Mouse (Mus musculus): ENCODE measurements around the gene Arhgap28. TPM values are rescaled to one million over a fixed set of nuclear protein-coding genes. Genes with fewer than 3 reads are reported as not detected.
"Not testable (repeated sequence)": the region's sequence is repeated elsewhere in the genome, so short reads cannot be mapped to it uniquely, and the experiment has no call there.

Arhgap28 gene
- polyA plus RNA-seq, 1 experiment from 2014 or later: 81.3 TPM

DNA sequence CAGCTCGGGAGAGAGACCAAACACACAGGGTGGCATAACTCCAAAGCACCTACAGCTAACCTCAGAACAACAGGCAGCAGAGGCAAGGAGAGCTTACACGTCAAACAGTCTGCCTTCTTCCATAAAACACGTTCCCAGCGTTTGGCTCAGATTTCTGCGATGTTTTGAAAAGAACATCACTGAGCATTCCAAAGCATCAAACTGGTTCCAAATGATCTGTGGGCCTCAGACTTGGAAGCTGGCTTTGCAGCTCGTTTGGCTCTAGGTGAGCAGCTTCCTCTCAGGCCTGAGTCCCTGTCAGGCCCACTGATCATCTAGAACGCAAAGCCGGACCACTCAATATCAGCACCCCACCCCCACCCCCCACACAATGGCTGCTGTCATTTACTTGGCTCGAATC is 137.9 kb downstream of the Arhgap28 start:
- H3K36me3 ChIP-seq: peaks cover 63% of the 10 kb centered on the region
- no peak for ATAC-seq (ENCODE audit: insufficient number of reproducible peaks, insufficient read depth, low FRiP score, low TSS enrichment)
- H3K9ac ChIP-seq: no peak overlapping the region
- no peaks in the 10 kb centered on the region for H3K27me3 ChIP-seq
- H3K9me3 ChIP-seq: no peaks in the 10 kb centered on the region
- peak overlapping the region; percentile 32; the same call in 1 of the 2 replicates for H3K4me2 ChIP-seq (replicated peaks)
- 20% methylated on average over 9 of the region's 9 CpGs for WGBS
- H3K4me3 ChIP-seq: no peak overlapping the region
- H3K27ac ChIP-seq: peak overlapping the region; percentile 96
- H3K4me1 ChIP-seq: peaks cover 29% of the 10 kb centered on the region

GRCm38 (mm10) chr17:67864912-67865311 is 139.0 kb downstream of the Arhgap28 start:
- H3K27ac ChIP-seq: peak overlapping the region; percentile 96
- peaks cover 67% of the 10 kb centered on the region for H3K36me3 ChIP-seq

DNA sequence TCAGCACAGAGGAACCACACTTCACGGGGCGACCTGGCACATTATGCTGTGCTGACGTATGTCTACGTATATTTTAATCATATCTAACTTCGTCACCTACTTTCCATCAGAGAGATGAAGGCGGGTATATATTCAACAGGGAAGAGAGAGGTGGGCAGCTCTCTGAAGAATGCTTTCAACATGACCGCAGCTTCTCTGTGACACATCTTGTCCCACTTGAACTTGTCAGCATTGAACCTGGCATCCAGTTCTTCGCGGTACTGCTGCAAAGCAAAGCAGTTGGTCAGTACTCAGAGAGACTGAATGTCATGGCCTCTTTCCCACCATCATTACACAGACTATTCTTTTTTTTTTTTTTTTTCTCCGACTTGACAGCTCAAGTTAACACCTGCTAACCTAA is 139.6 kb downstream of the Arhgap28 start:
- 86% methylated on average over 10 of the region's 10 CpGs for WGBS
- ATAC-seq (ENCODE audit: insufficient number of reproducible peaks, insufficient read depth, low FRiP score, low TSS enrichment): no peak
- H3K27me3 ChIP-seq: no peaks in the 10 kb centered on the region
- peaks cover 66% of the 10 kb centered on the region for H3K36me3 ChIP-seq
- no peak overlapping the region for H3K4me2 ChIP-seq (replicated peaks)
- H3K9me3 ChIP-seq: no peaks in the 10 kb centered on the region
- H3K4me3 ChIP-seq: no peak overlapping the region
- H3K4me1 ChIP-seq: peaks cover 26% of the 10 kb centered on the region
- no peak overlapping the region for H3K27ac ChIP-seq
- H3K9ac ChIP-seq: no peak overlapping the region

More at GRCm38 (mm10) chr17:67864912-67865311, 139.0 kb downstream of the Arhgap28 start:
- 75% methylated on average over 3 of the region's 3 CpGs for WGBS
- H3K9me3 ChIP-seq: no peaks in the 10 kb centered on the region
- no peak for ATAC-seq (ENCODE audit: insufficient number of reproducible peaks, insufficient read depth, low FRiP score, low TSS enrichment)
- no peak overlapping the region for H3K4me3 ChIP-seq
- H3K4me2 ChIP-seq (replicated peaks): no peak overlapping the region
- no peaks in the 10 kb centered on the region for H3K27me3 ChIP-seq
- no peak overlapping the region for H3K9ac ChIP-seq
- H3K4me1 ChIP-seq: peaks cover 26% of the 10 kb centered on the region

DNA sequence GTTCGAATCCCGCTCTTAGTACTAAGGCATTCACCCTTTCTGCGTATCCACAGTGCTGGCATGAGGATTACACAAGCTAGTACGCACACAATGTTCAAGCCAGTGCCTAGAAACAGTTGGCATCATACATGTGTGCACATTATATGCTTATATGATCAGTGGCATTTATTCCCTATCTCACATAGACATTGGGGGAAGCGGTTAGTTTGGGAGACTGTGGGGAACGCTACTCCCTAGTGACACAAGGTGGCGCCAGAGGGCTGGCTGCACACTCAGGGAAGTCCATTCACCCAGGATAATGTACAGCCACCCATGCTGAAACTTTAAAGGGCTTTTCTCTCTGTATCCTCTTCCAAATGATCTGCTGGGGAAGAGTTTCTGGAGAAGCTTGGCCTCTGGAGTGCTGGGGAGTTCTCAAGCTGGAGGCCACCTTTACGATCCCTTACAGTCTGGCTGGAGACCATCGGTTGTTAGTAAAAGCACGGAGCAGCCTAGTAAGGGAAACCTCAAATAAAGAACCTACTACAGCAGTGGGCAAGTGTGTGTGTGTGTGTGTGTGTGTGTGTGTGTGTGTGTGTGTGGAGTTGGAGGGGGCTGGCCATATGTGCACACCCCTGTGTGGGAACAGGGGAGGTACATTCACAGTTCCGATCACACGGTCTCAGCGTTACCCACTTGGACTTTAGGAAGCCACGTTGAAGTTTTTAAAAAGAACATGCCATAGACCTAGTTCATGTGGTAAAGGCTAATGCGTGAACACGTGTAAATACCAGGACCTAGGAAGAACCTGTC is 142.0 kb downstream of the Arhgap28 start:
- peaks cover 75% of the 10 kb centered on the region for H3K36me3 ChIP-seq
- H3K27ac ChIP-seq: no peak overlapping the region
- H3K4me1 ChIP-seq: peaks cover 18% of the 10 kb centered on the region
- no peaks in the 10 kb centered on the region for H3K9me3 ChIP-seq
- H3K9ac ChIP-seq: no peak overlapping the region
- no peak overlapping the region for H3K4me3 ChIP-seq
- H3K27me3 ChIP-seq: no peaks in the 10 kb centered on the region
- ATAC-seq (ENCODE audit: insufficient number of reproducible peaks, insufficient read depth, low FRiP score, low TSS enrichment): no peak
- 78% methylated on average over 16 of the region's 16 CpGs for WGBS
- no peak overlapping the region for H3K4me2 ChIP-seq (replicated peaks)

GRCm38 (mm10) chr17:67861080-67861630 is 142.8 kb downstream of the Arhgap28 start:
- no peak overlapping the region for H3K4me3 ChIP-seq
- 88% methylated on average over 10 of the region's 10 CpGs for WGBS
- ATAC-seq (ENCODE audit: insufficient number of reproducible peaks, insufficient read depth, low FRiP score, low TSS enrichment): no peak
- H3K36me3 ChIP-seq: peaks cover 79% of the 10 kb centered on the region
- H3K9ac ChIP-seq: no peak overlapping the region
- H3K27ac ChIP-seq: no peak overlapping the region
- H3K4me2 ChIP-seq (replicated peaks): no peak overlapping the region
- peaks cover 12% of the 10 kb centered on the region for H3K4me1 ChIP-seq
- no peaks in the 10 kb centered on the region for H3K27me3 ChIP-seq
- H3K9me3 ChIP-seq: no peaks in the 10 kb centered on the region

DNA sequence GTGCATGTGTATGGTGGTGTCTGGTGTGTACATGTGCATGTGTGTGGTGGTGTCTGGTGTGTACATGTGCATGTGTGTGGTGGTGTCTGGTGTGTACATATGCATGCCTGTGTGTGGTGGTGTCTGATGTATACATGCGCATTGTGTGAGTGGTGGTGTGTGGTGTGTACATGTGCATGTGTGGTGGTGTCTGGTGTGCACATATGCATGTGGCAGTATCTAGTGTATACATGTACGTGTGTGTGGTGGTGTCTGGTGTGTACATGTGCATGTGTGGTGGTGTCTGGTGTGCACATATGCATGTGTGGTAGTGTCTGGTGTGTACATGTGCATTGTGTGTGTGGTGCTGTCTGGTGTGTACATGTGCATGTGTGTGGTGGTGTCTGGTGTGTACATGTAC is 162.4 kb downstream of the Arhgap28 start:
- ATAC-seq (ENCODE audit: insufficient number of reproducible peaks, insufficient read depth, low FRiP score, low TSS enrichment); H3K9ac ChIP-seq; H3K27me3 ChIP-seq; H3K4me3 ChIP-seq; H3K4me1 ChIP-seq; H3K9me3 ChIP-seq; H3K27ac ChIP-seq; H3K4me2 ChIP-seq (replicated peaks): not testable (repeated sequence)
- H3K36me3 ChIP-seq: peaks cover 35% of the 10 kb centered on the region
- WGBS: 96% methylated on average over 2 of the region's 2 CpGs

- H3K4me3 ChIP-seq: no peak overlapping the region
- H3K4me1 ChIP-seq: no peaks in the 10 kb centered on the region
- H3K9me3 ChIP-seq: no peaks in the 10 kb centered on the region
- no peak overlapping the region for H3K9ac ChIP-seq
- peaks cover 18% of the 10 kb centered on the region for H3K36me3 ChIP-seq
- 92% methylated on average over 13 of the region's 13 CpGs for WGBS
- H3K27ac ChIP-seq: no peak overlapping the region
- no peaks in the 10 kb centered on the region for H3K27me3 ChIP-seq
- ATAC-seq (ENCODE audit: insufficient number of reproducible peaks, insufficient read depth, low FRiP score, low TSS enrichment): no peak
- no peak overlapping the region for H3K4me2 ChIP-seq (replicated peaks)
These were observed 165.0 kb downstream of the Arhgap28 start for GRCm38 (mm10) chr17:67838948-67839347.

GRCm38 (mm10) chr17:67837351-67838090 is 166.4 kb downstream of the Arhgap28 start:
- ATAC-seq (ENCODE audit: insufficient number of reproducible peaks, insufficient read depth, low FRiP score, low TSS enrichment): no peak
- H3K9me3 ChIP-seq: no peaks in the 10 kb centered on the region
- H3K27ac ChIP-seq: no peak overlapping the region
- H3K4me1 ChIP-seq: no peaks in the 10 kb centered on the region
- H3K9ac ChIP-seq: no peak overlapping the region
- peaks cover 9% of the 10 kb centered on the region for H3K36me3 ChIP-seq
- no peak overlapping the region for H3K4me2 ChIP-seq (replicated peaks)
- H3K4me3 ChIP-seq: no peak overlapping the region
- WGBS: 64% methylated on average over 17 of the region's 17 CpGs
- H3K27me3 ChIP-seq: no peaks in the 10 kb centered on the region

- H3K4me1 ChIP-seq: no peaks in the 10 kb centered on the region
- H3K27ac ChIP-seq: no peak overlapping the region
- 94% methylated on average over 20 of the region's 20 CpGs for WGBS
- no peak overlapping the region for H3K4me3 ChIP-seq
- H3K27me3 ChIP-seq: no peaks in the 10 kb centered on the region
- no peak overlapping the region for H3K4me2 ChIP-seq (replicated peaks)
- H3K36me3 ChIP-seq: peaks cover 2% of the 10 kb centered on the region
- no peaks in the 10 kb centered on the region for H3K9me3 ChIP-seq
- no peak for ATAC-seq (ENCODE audit: insufficient number of reproducible peaks, insufficient read depth, low FRiP score, low TSS enrichment)
- H3K9ac ChIP-seq: no peak overlapping the region
These were observed 167.6 kb downstream of the Arhgap28 start for GRCm38 (mm10) chr17:67836146-67836895.

- no peaks in the 10 kb centered on the region for H3K36me3 ChIP-seq
- peaks cover 12% of the 10 kb centered on the region; the same call in 1 of the 2 replicates for H3K9me3 ChIP-seq
- H3K4me1 ChIP-seq: no peaks in the 10 kb centered on the region
- no peaks in the 10 kb centered on the region for H3K27me3 ChIP-seq
- H3K27ac ChIP-seq: no peak overlapping the region
- no peak overlapping the region for H3K9ac ChIP-seq
- 94% methylated on average over 3 of the region's 3 CpGs for WGBS
- no peak overlapping the region for H3K4me2 ChIP-seq (replicated peaks)
- H3K4me3 ChIP-seq: no peak overlapping the region
- no peak for ATAC-seq (ENCODE audit: insufficient number of reproducible peaks, insufficient read depth, low FRiP score, low TSS enrichment)
These were observed 176.5 kb downstream of the Arhgap28 start for GRCm38 (mm10) chr17:67827431-67827830.

- no peaks in the 10 kb centered on the region for H3K27me3 ChIP-seq
- no peak overlapping the region for H3K4me3 ChIP-seq
- no peak overlapping the region for H3K9ac ChIP-seq
- no peak overlapping the region for H3K27ac ChIP-seq
- H3K36me3 ChIP-seq: peaks cover 24% of the 10 kb centered on the region; the same call in 1 of the 2 replicates
- no peak overlapping the region for H3K4me2 ChIP-seq (replicated peaks)
- no peaks in the 10 kb centered on the region for H3K4me1 ChIP-seq
- no peak for ATAC-seq (ENCODE audit: insufficient number of reproducible peaks, insufficient read depth, low FRiP score, low TSS enrichment)
- WGBS: 92% methylated on average over 10 of the region's 10 CpGs
- H3K9me3 ChIP-seq: no peaks in the 10 kb centered on the region
These were observed 187.0 kb downstream of the Arhgap28 start for GRCm38 (mm10) chr17:67816916-67817315.

Measured in embryonic facial prominence, embryonic 12.5 days (tissue).